Mouse (Mus musculus): Measurements from ENCODE around the gene Bckdha.

Bckdha gene

GRCm38 (mm10) chr7:25658657-25659472 is at the start of gene Bckdha, which contains the start of gene Exosc5:
TSS of gene Bckdha (minus strand) at chr7:25658981.
TSS of gene Exosc5 (plus strand) at chr7:25659164.
- DNase-seq (ENCODE audit: low spot score): peak; percentile 96

GRCm38 (mm10) chr7:25707581-25708292 is 49.0 kb upstream of the Bckdha start:
- no peak for DNase-seq (ENCODE audit: low spot score)

DNA sequence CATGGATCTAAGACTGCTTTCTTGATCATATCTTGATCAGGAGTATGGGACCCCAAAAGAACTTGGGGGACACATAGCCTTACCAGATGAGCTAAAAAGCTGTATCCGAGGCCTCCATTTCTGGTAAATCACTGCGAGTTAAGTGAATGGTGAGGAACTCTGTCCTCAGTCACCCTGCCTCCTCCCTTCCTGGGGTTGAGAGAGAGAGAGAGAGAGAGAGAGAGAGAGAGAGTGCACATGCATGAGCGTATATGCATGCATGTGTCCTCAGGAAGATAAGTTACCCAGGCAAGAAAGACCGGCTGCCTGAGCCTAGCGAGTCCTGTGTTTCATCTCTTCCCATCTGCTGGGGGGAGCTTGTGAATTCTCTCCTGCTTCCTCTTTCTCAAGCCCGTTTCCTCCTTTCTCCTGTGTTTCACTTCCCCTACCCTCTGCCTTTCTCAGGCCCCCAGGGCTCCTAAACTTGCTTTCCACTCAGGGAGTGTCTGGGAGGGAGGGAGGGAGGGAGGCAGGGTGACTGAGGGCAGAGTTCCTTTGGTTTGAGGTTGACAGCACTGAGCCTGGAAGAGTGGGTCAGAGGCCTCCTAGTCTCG is 47.9 kb upstream of the Bckdha start:
- DNase-seq (ENCODE audit: low spot score): no peak

DNA sequence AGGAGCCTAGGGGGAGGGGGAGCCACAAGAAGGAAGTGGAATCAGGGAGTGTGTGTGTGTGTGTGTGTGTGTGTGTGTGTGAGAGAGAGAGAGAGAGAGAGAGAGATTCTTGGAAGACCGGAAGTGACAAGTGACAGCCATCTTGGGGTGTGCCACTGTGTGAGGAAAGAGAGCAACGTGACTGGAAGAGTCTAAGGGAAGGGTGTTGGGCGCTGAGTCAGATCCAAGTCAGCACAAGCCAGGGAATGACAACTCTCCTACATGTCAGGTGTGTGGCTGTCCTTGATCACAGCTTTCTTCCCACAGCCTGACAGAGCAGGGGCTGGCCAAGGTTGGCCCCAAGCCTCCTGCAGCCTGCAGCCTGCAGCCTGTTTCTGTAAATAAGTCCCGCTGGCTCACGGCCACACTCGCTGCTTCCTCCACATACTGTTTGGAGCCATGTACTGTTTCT is 47.0 kb upstream of the Bckdha start:
- no peak for DNase-seq (ENCODE audit: low spot score)

- DNase-seq (ENCODE audit: low spot score): no peak
These were observed 46.1 kb upstream of the Bckdha start for GRCm38 (mm10) chr7:25704716-25705364.

- DNase-seq (ENCODE audit: low spot score): no peak
These were observed 45.2 kb upstream of the Bckdha start for GRCm38 (mm10) chr7:25703793-25704494.

DNA sequence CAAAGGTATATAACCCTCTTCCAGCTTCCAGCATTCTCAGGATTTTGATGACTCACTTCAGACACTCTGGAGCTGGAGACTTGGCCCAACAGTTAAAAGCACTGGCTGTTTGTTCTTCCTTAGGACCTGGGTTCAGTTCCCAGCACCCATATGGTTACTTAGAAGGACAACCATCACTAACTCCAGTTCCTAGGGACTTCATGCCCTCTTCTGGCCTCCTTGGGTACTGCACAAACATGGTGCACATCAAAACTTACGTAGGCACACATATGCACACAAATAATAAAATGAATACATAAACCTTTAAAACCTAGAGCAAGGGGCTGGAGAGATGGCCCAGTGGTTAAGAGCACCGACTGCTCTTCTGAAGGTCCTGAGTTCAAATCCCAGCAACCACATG is 43.6 kb upstream of the Bckdha start:
- DNase-seq (ENCODE audit: low spot score): no peak

GRCm38 (mm10) chr7:25700732-25701131 is 42.0 kb upstream of the Bckdha start:
- DNase-seq (ENCODE audit: low spot score): no peak

- no peak for DNase-seq (ENCODE audit: low spot score)
These were observed 41.1 kb upstream of the Bckdha start for GRCm38 (mm10) chr7:25699851-25700250.

DNA sequence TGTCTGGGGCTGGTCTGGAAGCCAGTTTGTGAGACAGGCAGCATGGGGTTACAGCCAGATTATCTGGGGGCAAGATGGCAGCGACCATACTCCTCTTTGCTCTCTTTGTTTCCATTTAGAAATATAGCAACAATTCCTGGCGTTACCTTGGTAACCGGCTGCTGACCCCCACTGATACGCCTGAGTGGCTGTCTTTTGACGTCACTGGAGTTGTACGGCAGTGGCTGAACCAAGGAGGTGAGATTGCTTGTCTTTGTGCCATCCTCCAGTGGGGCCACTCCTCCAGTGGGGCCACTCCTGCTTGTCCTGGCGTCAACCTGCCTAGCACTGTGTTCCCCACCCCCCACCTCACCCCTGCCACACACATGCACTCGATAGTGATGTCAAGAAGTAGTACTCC is 35.3 kb upstream of the Bckdha start:
- DNase-seq (ENCODE audit: low spot score): no peak

DNA sequence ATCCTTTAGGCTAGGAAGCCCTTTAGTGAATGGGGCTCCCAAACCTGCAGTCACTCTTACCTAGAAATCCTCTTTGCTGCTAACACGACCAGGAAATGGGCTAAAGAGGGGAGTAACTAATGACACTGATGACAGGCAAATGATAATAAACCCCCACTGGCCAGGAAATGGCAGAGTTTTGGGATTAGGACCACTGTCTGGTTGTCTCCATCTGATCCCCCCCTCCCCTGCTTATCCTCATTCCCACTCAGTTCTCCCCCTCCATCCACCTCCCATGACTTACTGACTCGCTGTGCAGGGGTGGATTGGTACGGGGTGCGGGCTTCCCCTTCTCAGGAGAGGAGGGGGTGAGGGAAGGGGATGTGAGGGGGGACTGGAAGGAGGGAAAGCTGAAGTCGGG is 31.3 kb upstream of the Bckdha start:
- DNase-seq (ENCODE audit: low spot score): no peak

- no peak for DNase-seq (ENCODE audit: low spot score)
These were observed 30.8 kb upstream of the Bckdha start for GRCm38 (mm10) chr7:25689603-25690021.

- no peak for DNase-seq (ENCODE audit: low spot score)
These were observed 30.2 kb upstream of the Bckdha start for GRCm38 (mm10) chr7:25688810-25689586.

- no peak for DNase-seq (ENCODE audit: low spot score)
These were observed 29.1 kb upstream of the Bckdha start for GRCm38 (mm10) chr7:25687811-25688401.

GRCm38 (mm10) chr7:25686680-25687531 is 28.1 kb upstream of the Bckdha start, which contains the start of gene Tgfb1:
TSS of gene Tgfb1 (plus strand) at chr7:25687002.
- DNase-seq (ENCODE audit: low spot score): peak; percentile 65

- no peak for DNase-seq (ENCODE audit: low spot score)
These were observed 27.2 kb upstream of the Bckdha start for GRCm38 (mm10) chr7:25685926-25686470.

- DNase-seq (ENCODE audit: low spot score): no peak
These were observed 25.9 kb upstream of the Bckdha start for GRCm38 (mm10) chr7:25684659-25685058.

DNA sequence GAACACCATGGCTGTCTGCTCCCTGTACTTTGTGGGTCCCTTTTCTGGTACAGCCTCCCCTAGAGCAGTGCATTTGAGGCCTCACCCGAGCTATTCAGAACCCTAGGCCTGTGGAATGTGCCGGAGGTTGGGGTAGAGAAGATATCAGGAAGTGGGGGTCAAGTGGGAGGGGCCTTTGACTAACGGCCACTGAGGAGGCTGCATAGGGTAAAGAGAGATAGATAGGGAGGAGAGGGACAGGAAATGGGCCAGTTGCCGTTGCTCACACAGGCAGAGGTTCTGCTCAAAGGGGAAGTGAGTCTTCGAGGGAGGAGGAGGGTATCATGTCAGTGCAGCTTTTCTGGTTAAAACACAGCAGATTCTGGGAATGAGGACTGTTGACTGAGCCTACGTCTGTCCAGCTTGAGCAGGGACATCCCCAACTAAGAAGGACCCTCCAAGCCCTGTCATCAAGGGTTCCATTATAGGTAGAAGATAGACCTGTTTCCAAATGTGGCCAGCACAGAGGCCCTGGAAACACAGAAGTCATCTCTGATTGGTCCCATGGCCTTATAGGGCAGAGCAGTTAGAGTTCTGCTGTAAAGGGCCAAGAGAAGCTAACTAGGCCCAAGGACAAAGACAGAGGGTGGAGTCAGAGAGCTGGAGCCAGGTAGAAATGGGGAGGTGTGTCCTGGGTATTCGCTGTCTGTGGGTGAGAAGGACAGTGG is 24.8 kb upstream of the Bckdha start:
- no peak for DNase-seq (ENCODE audit: low spot score)
